Mouse (Mus musculus): Measurements from ENCODE around the gene H2al1b. TPM values are rescaled to one million over a fixed set of nuclear protein-coding genes. Genes with fewer than 3 reads are reported as not detected.
A peak's percentile ranks its signal among the peaks of the same experiment; 100 is the strongest.
"Not testable (repeated sequence)": the region's sequence is repeated elsewhere in the genome, so short reads cannot be mapped to it uniquely, and the experiment has no call there.

The H2al1b gene
- polyA plus RNA-seq (2014; fragmentation: Nextera tagmentation; extraction: Ambion mirVana): not detected in 2 replicates

- not testable (repeated sequence) for H3K4me1 ChIP-seq (ENCODE audit: control insufficient read depth, insufficient read depth, low read length); H3K27ac ChIP-seq (ENCODE audit: low read depth, low read length); H3K4me3 ChIP-seq (ENCODE audit: low read depth, low read length); ATAC-seq; H3K36me3 ChIP-seq (ENCODE audit: control insufficient read depth, insufficient read depth, low read length); H3K9ac ChIP-seq (ENCODE audit: low read length); H3K27me3 ChIP-seq (replicated peaks; ENCODE audit: control insufficient read depth, insufficient read depth, low read length); H3K4me2 ChIP-seq (ENCODE audit: low read length); H3K9me3 ChIP-seq (replicated peaks; ENCODE audit: control insufficient read depth, low read length); DNase-seq (ENCODE audit: low spot score)
- 85% methylated on average over 1 of the region's 3 CpGs for WGBS
Observed at GRCm38 (mm10) chrX:11302132-11302531, at the start of gene H2al1b. H2al1b (plus strand) TSS chrX:11302432.

- no peak for DNase-seq (ENCODE audit: low spot score)
- no peaks in the 10 kb centered on the region for H3K27me3 ChIP-seq (replicated peaks; ENCODE audit: control insufficient read depth, insufficient read depth, low read length)
- H3K4me3 ChIP-seq (ENCODE audit: low read depth, low read length): no peak overlapping the region
- H3K9ac ChIP-seq (ENCODE audit: low read length): no peak overlapping the region
- H3K4me2 ChIP-seq (ENCODE audit: low read length): no peak overlapping the region
- H3K9me3 ChIP-seq (replicated peaks; ENCODE audit: control insufficient read depth, low read length): no peaks in the 10 kb centered on the region
- no peak for ATAC-seq
- H3K36me3 ChIP-seq (ENCODE audit: control insufficient read depth, insufficient read depth, low read length): no peaks in the 10 kb centered on the region
- H3K27ac ChIP-seq (ENCODE audit: low read depth, low read length): no peak overlapping the region
- H3K4me1 ChIP-seq (ENCODE audit: control insufficient read depth, insufficient read depth, low read length): peaks cover 2% of the 10 kb centered on the region; the same call in 1 of the 2 replicates
- 71% methylated on average over 5 of the region's 5 CpGs for WGBS
Observed at GRCm38 (mm10) chrX:11254062-11254461, 48.2 kb upstream of the H2al1b start.

- Histone ChIP-seq H3K9ac (ENCODE audit: low read length) (no peak overlapping the region), H3K4me1 (ENCODE audit: control insufficient read depth, insufficient read depth, low read length) (peaks cover 2% of the 10 kb centered on the region; the same call in 1 of the 2 replicates), H3K9me3 (replicated peaks; ENCODE audit: control insufficient read depth, low read length) (no peaks in the 10 kb centered on the region), H3K4me2 (ENCODE audit: low read length) (no peak overlapping the region), H3K36me3 (ENCODE audit: control insufficient read depth, insufficient read depth, low read length) (no peaks in the 10 kb centered on the region), H3K4me3 (ENCODE audit: low read depth, low read length) (no peak overlapping the region), H3K27ac (ENCODE audit: low read depth, low read length) (no peak overlapping the region), H3K27me3 (replicated peaks; ENCODE audit: control insufficient read depth, insufficient read depth, low read length) (no peaks in the 10 kb centered on the region)
- WGBS: 57% methylated on average over 11 of the region's 11 CpGs
- ATAC-seq (no peak), DNase-seq (ENCODE audit: low spot score) (no peak)
Observed at GRCm38 (mm10) chrX:11254521-11255207, 47.6 kb upstream of the H2al1b start.

- Histone ChIP-seq H3K27me3 (replicated peaks; ENCODE audit: control insufficient read depth, insufficient read depth, low read length) (no peaks in the 10 kb centered on the region), H3K4me1 (ENCODE audit: control insufficient read depth, insufficient read depth, low read length) (no peaks in the 10 kb centered on the region), H3K9me3 (replicated peaks; ENCODE audit: control insufficient read depth, low read length) (no peaks in the 10 kb centered on the region), H3K4me3 (ENCODE audit: low read depth, low read length) (no peak overlapping the region), H3K36me3 (ENCODE audit: control insufficient read depth, insufficient read depth, low read length) (no peaks in the 10 kb centered on the region), H3K4me2 (ENCODE audit: low read length) (no peak overlapping the region), H3K9ac (ENCODE audit: low read length) (no peak overlapping the region), H3K27ac (ENCODE audit: low read depth, low read length) (no peak overlapping the region)
- DNase-seq (ENCODE audit: low spot score) (no peak), ATAC-seq (no peak)
- 75% methylated on average over 8 of the region's 8 CpGs for WGBS
Observed at GRCm38 (mm10) chrX:11255564-11256360, 46.5 kb upstream of the H2al1b start.

GRCm38 (mm10) chrX:11264918-11265317, 37.3 kb upstream of the H2al1b start:
- Histone ChIP-seq H3K4me3 (ENCODE audit: low read depth, low read length) (no peak overlapping the region), H3K36me3 (ENCODE audit: control insufficient read depth, insufficient read depth, low read length) (no peaks in the 10 kb centered on the region), H3K27me3 (replicated peaks; ENCODE audit: control insufficient read depth, insufficient read depth, low read length) (no peaks in the 10 kb centered on the region), H3K27ac (ENCODE audit: low read depth, low read length) (no peak overlapping the region), H3K9me3 (replicated peaks; ENCODE audit: control insufficient read depth, low read length) (no peaks in the 10 kb centered on the region), H3K4me1 (ENCODE audit: control insufficient read depth, insufficient read depth, low read length) (no peaks in the 10 kb centered on the region), H3K9ac (ENCODE audit: low read length) (no peak overlapping the region), H3K4me2 (ENCODE audit: low read length) (no peak overlapping the region)
- ATAC-seq (no peak), DNase-seq (ENCODE audit: low spot score) (no peak)
- WGBS: 84% methylated on average over 8 of the region's 8 CpGs

- Histone ChIP-seq H3K27ac (ENCODE audit: low read depth, low read length) (no peak overlapping the region), H3K4me1 (ENCODE audit: control insufficient read depth, insufficient read depth, low read length) (no peaks in the 10 kb centered on the region), H3K4me3 (ENCODE audit: low read depth, low read length) (no peak overlapping the region), H3K9me3 (replicated peaks; ENCODE audit: control insufficient read depth, low read length) (no peaks in the 10 kb centered on the region), H3K9ac (ENCODE audit: low read length) (no peak overlapping the region), H3K36me3 (ENCODE audit: control insufficient read depth, insufficient read depth, low read length) (no peaks in the 10 kb centered on the region), H3K4me2 (ENCODE audit: low read length) (no peak overlapping the region), H3K27me3 (replicated peaks; ENCODE audit: control insufficient read depth, insufficient read depth, low read length) (no peaks in the 10 kb centered on the region)
- 70% methylated on average over 7 of the region's 7 CpGs for WGBS
- ATAC-seq (no peak), DNase-seq (ENCODE audit: low spot score) (no peak)
Observed at GRCm38 (mm10) chrX:11267791-11268190, 34.4 kb upstream of the H2al1b start.

- WGBS: 80% methylated on average over 3 of the region's 3 CpGs
Observed at GRCm38 (mm10) chrX:11269074-11269473, 33.2 kb upstream of the H2al1b start.

GRCm38 (mm10) chrX:11273190-11273589, 29.0 kb upstream of the H2al1b start:
- Histone ChIP-seq H3K4me3 (ENCODE audit: low read depth, low read length) (no peak overlapping the region), H3K9me3 (replicated peaks; ENCODE audit: control insufficient read depth, low read length) (no peaks in the 10 kb centered on the region), H3K27me3 (replicated peaks; ENCODE audit: control insufficient read depth, insufficient read depth, low read length) (no peaks in the 10 kb centered on the region), H3K4me1 (ENCODE audit: control insufficient read depth, insufficient read depth, low read length) (no peaks in the 10 kb centered on the region), H3K36me3 (ENCODE audit: control insufficient read depth, insufficient read depth, low read length) (no peaks in the 10 kb centered on the region), H3K9ac (ENCODE audit: low read length) (no peak overlapping the region), H3K4me2 (ENCODE audit: low read length) (no peak overlapping the region), H3K27ac (ENCODE audit: low read depth, low read length) (no peak overlapping the region)
- ATAC-seq: no peak
- 83% methylated on average over 3 of the region's 3 CpGs for WGBS
- DNase-seq (ENCODE audit: low spot score): no peak

More at GRCm38 (mm10) chrX:11269074-11269473, 33.2 kb upstream of the H2al1b start:
- no peak overlapping the region for H3K27ac ChIP-seq (ENCODE audit: low read depth, low read length)
- H3K36me3 ChIP-seq (ENCODE audit: control insufficient read depth, insufficient read depth, low read length): no peaks in the 10 kb centered on the region
- H3K9ac ChIP-seq (ENCODE audit: low read length): no peak overlapping the region
- H3K27me3 ChIP-seq (replicated peaks; ENCODE audit: control insufficient read depth, insufficient read depth, low read length): no peaks in the 10 kb centered on the region
- ATAC-seq (peak; percentile 46; the same call in 1 of the 2 replicates), DNase-seq (ENCODE audit: low spot score) (peak; percentile 37)
- no peak overlapping the region for H3K4me3 ChIP-seq (ENCODE audit: low read depth, low read length)
- H3K4me2 ChIP-seq (ENCODE audit: low read length): no peak overlapping the region
- no peaks in the 10 kb centered on the region for H3K9me3 ChIP-seq (replicated peaks; ENCODE audit: control insufficient read depth, low read length)
- no peaks in the 10 kb centered on the region for H3K4me1 ChIP-seq (ENCODE audit: control insufficient read depth, insufficient read depth, low read length)

GRCm38 (mm10) chrX:11277083-11277482, 25.1 kb upstream of the H2al1b start:
- no peak overlapping the region for H3K27ac ChIP-seq (ENCODE audit: low read depth, low read length)
- no peak overlapping the region for H3K9ac ChIP-seq (ENCODE audit: low read length)
- no peaks in the 10 kb centered on the region for H3K36me3 ChIP-seq (ENCODE audit: control insufficient read depth, insufficient read depth, low read length)
- no peak overlapping the region for H3K4me3 ChIP-seq (ENCODE audit: low read depth, low read length)
- DNase-seq (ENCODE audit: low spot score): no peak
- no peaks in the 10 kb centered on the region for H3K27me3 ChIP-seq (replicated peaks; ENCODE audit: control insufficient read depth, insufficient read depth, low read length)
- H3K4me2 ChIP-seq (ENCODE audit: low read length): no peak overlapping the region
- H3K4me1 ChIP-seq (ENCODE audit: control insufficient read depth, insufficient read depth, low read length): no peaks in the 10 kb centered on the region
- H3K9me3 ChIP-seq (replicated peaks; ENCODE audit: control insufficient read depth, low read length): no peaks in the 10 kb centered on the region
- ATAC-seq: no peak
- WGBS: 76% methylated on average over 6 of the region's 6 CpGs

Data from forebrain, embryonic 14.5 days (tissue).